Mouse (Mus musculus) cerebellum, adult 2 months (tissue): ENCODE measurements around the gene Pax2. TPM values are rescaled to one million over a fixed set of nuclear protein-coding genes. Genes with fewer than 3 reads are reported as not detected.

Source experiments
- DNase-seq, 2 experiments: peaks; one replicate each; pipeline ENCODE4 v3.0.0; 2021
- H3K27ac ChIP-seq: fragments of 200-500 bp; 2 replicates; pipeline ENCODE4 v1.5.1; 2012; ENCODE audit warnings: low read length, control low read depth, inconsistent platforms; ENCODE audit not compliant: insufficient read depth
- H3K27me3 ChIP-seq: fragments of 200-500 bp; 2 replicates; pipeline ENCODE4 v1.6.1; 2012; ENCODE audit warnings: inconsistent platforms, mild to moderate bottlenecking, low read length, moderate library complexity; ENCODE audit not compliant: control insufficient read depth, insufficient read depth
- H3K4me1 ChIP-seq: fragments of 200-500 bp; 2 replicates; pipeline ENCODE4 v1.6.1; 2011; ENCODE audit warnings: low read length; ENCODE audit not compliant: control insufficient read depth, insufficient read depth
- H3K4me3 ChIP-seq: fragments of 200-500 bp; replicated peaks from 2 replicates; pipeline ENCODE3; 2011; ENCODE audit warnings: mild to moderate bottlenecking, low read depth, low read length, control low read depth; ENCODE audit not compliant: insufficient read depth
- CTCF ChIP-seq: fragments of 200-500 bp; IDR thresholded peaks from 2 replicates; pipeline ENCODE4 v1.5.1; 2011; ENCODE audit warnings: low read depth, mild to moderate bottlenecking, control low read depth, low read length, moderate library complexity, borderline replicate concordance; ENCODE audit not compliant: insufficient read depth
- POLR2A ChIP-seq: fragments of 200-500 bp; IDR thresholded peaks from 2 replicates; pipeline ENCODE4 v1.6.1; 2011; ENCODE audit warnings: low read length, control low read depth, borderline replicate concordance; ENCODE audit not compliant: insufficient read depth
- WGBS: fragments of 180-500 bp; shearing (Covaris S2); methylation state at CpG from one replicate; pipeline ENCODE4 v1.1.7; 2018; 5-methylcytosine and 5-hydroxymethylcytosine counted together
- polyA plus RNA-seq: library from polyadenylated mRNA; depleted of rRNA; stranded (reverse); fragments of >200 nt; gene quantifications from 2 replicates; pipeline ENCODE4 v1.2.3, GENCODE M21; 2012

The Pax2 gene
- polyA plus RNA-seq, 1 experiment: 8.4 TPM

DNA sequence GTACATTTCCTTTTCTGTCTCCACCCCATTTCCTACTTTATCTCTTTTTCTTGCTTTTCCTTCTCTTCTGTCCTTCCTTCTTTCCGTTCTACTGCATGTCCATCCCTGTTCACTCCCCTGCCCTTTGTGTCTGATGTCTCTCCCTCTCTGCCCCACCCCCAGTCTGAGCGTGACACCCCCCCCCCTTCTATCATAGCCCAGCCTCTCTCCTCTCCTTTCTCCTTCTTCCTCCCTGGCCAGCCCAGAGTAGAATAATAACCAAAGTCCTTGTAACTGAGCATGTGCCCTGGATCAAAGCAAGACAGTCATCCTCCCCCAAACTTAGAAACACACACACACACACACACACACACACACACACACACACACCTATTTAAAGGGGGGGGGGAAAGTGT, 12.8 kb upstream of the Pax2 start:
- 0% methylated on average over 2 of the region's 2 CpGs for WGBS
- TF ChIP-seq CTCF (no peak), POLR2A (no peak)
- no peak for DNase-seq

DNA sequence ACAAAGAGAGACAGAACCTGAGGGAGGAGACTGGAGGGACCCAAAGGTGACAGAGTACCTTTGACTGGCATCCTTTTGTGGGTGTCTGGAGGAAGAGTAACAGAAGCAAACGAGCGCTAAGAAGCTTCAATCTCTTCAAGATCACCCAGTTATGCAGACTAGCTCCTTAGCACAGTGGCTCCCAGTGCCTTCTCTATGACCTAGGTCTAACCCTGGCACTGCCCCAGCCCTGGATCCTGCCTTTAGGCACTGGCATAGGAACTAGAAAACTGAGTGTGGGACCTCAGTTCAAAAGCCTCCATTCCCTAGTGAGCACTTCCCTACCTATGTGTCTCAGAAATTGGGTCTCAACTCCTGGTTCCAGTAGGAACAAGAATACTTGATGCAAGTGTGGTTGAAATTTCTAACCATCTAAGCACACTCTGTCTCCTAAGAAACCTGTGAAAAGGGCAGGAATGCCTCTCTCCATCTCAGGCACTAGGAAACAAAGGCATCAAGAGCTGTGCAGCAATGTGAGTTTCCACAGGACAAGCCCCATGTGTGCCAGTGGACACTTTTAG, 11.8 kb upstream of the Pax2 start:
- 24% methylated on average over 2 of the region's 2 CpGs for WGBS
- TF ChIP-seq CTCF: no peak
- TF ChIP-seq POLR2A: no peak
- no peaks in the 10 kb centered on the region for H3K4me1 ChIP-seq
- peaks cover 5% of the 10 kb centered on the region; the same call in 1 of the 2 replicates for H3K27me3 ChIP-seq
- DNase-seq: no peak
- no peak overlapping the region for H3K27ac ChIP-seq
- no peak overlapping the region for H3K4me3 ChIP-seq

More for the DNA sequence above, 12.8 kb upstream of the Pax2 start:
- H3K27me3 ChIP-seq: peaks cover 4% of the 10 kb centered on the region; the same call in 1 of the 2 replicates
- H3K27ac ChIP-seq: no peak overlapping the region
- no peaks in the 10 kb centered on the region for H3K4me1 ChIP-seq
- no peak overlapping the region for H3K4me3 ChIP-seq

DNA sequence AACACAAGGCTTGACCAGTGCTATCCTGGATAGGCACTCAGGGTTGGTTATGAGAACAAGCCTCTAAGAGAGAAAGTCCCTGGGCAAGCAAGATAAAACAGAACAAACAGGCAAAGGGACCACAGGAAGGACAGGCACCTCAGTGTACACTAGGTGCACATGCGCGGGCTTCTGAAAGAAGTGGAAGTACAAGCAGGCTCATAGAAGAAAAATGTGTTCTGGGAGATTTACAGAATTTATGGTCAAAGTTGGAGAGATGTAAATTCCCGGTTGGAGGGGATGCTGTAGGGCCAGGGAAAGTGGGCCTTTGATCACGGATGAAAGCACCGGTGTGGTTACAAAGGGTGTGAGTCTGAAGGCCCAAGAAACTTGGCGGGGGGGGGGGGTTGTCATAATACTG, 10.1 kb upstream of the Pax2 start:
- H3K4me1 ChIP-seq: no peaks in the 10 kb centered on the region
- no peak for DNase-seq
- WGBS: 13% methylated on average over 6 of the region's 6 CpGs
- H3K4me3 ChIP-seq: no peak overlapping the region
- H3K27ac ChIP-seq: no peak overlapping the region
- peaks cover 7% of the 10 kb centered on the region; the same call in 1 of the 2 replicates for H3K27me3 ChIP-seq
- no peak for TF ChIP-seq CTCF
- TF ChIP-seq POLR2A: no peak

DNA sequence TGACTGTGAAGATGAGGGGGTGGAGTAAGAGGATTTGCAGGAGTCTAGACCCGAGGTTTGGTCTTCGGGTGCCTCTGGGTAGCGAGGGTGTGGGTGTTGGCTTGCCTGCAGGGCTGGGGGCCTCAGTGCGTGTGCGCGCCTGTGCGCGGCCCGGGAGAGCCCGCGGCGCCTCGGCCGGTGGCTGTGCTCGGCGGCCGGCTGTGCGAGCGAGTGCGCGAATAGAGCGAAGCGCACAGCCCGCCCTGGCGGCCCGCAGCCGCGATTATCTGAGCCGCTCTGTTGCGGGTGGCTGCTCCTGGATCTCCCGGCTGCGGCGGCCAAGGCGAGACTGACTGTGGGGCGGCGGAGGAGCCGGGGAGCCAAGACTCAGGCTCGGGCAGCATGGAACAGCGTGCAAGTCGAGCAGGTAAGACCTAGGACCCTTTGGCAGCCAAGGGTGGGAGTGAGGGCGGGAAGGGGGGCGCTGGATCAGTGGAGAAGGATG, 9.3 kb upstream of the Pax2 start:
- Histone ChIP-seq H3K27me3 (peaks cover 8% of the 10 kb centered on the region; the same call in 1 of the 2 replicates), H3K27ac (no peak overlapping the region), H3K4me1 (no peaks in the 10 kb centered on the region), H3K4me3 (no peak overlapping the region)
- DNase-seq: no peak
- WGBS: 2% methylated on average over 40 of the region's 42 CpGs
- no peak for TF ChIP-seq CTCF

- no peak overlapping the region for H3K27ac ChIP-seq
- 19% methylated on average over 4 of the region's 4 CpGs for WGBS
- no peak overlapping the region for H3K4me3 ChIP-seq
- no peak for TF ChIP-seq CTCF
- peaks cover 12% of the 10 kb centered on the region; the same call in 1 of the 2 replicates for H3K27me3 ChIP-seq
- DNase-seq: no peak
- H3K4me1 ChIP-seq: no peaks in the 10 kb centered on the region
Observed at GRCm38 (mm10) chr19:44747471-44747870, 8.4 kb upstream of the Pax2 start.

GRCm38 (mm10) chr19:44748271-44748670, 7.6 kb upstream of the Pax2 start:
- Histone ChIP-seq H3K4me3 (no peak overlapping the region), H3K4me1 (no peaks in the 10 kb centered on the region), H3K27ac (no peak overlapping the region), H3K27me3 (peaks cover 15% of the 10 kb centered on the region; the same call in 1 of the 2 replicates)
- TF ChIP-seq CTCF (no peak), POLR2A (no peak)
- no peak for DNase-seq
- 7% methylated on average over 5 of the region's 5 CpGs for WGBS

DNA sequence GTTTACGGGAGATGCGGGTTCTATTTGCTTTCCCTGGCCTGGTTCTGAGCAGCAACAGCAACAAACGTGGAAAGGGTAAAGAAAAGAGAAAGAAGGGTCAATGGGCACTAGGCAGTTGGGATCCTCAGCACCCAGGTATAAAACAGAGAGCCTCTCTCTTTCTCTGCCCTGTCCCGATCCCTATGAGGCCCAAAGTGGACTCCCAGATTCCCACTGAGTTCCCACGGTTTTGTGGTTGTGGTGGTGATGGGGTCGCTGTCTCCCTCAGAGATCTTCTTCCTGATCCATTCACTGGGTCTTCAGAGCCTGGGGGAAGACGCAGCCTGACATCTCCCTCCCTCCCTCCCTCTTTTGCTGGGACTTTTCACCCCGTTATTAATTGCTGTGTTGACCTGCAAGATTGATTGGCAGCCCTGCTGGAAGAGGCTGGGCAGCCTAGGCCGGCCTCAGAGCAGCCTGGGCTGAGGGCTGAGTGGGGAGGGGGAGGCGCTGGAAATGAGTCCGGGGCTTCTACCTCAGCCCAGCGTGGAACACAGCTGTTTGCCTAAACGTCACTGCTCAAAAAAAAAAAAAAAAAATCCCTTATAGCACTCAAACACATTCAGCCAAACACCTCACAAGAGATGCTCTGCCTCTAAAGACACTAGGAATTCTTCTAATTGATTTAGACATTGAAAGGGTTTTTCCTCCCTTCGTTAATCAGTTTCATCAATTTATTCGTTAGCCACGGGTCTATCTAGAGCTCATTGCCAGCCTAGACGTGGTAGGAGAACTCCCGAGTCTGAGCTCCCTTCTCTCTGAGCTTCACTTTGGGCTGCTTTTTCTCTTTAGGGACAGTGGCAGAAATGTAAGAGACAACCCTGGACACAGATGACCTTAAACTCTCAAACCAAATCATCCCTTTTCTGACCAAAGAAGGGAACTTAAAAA, 6.5 kb upstream of the Pax2 start:
- peaks cover 15% of the 10 kb centered on the region; the same call in 1 of the 2 replicates for H3K27me3 ChIP-seq
- H3K4me3 ChIP-seq: no peak overlapping the region
- H3K4me1 ChIP-seq: no peaks in the 10 kb centered on the region
- WGBS: 3% methylated on average over 18 of the region's 18 CpGs
- TF ChIP-seq CTCF (no peak), POLR2A (no peak)
- no peak for DNase-seq
- H3K27ac ChIP-seq: no peak overlapping the region
